Mouse (Mus musculus): ENCODE results near the gene Gm39566. TPM values are rescaled to one million over a fixed set of nuclear protein-coding genes. Genes with fewer than 3 reads are reported as not detected.

The Gm39566 gene
- polyA plus RNA-seq, 1 experiment from 2014 or later: not detected

DNA sequence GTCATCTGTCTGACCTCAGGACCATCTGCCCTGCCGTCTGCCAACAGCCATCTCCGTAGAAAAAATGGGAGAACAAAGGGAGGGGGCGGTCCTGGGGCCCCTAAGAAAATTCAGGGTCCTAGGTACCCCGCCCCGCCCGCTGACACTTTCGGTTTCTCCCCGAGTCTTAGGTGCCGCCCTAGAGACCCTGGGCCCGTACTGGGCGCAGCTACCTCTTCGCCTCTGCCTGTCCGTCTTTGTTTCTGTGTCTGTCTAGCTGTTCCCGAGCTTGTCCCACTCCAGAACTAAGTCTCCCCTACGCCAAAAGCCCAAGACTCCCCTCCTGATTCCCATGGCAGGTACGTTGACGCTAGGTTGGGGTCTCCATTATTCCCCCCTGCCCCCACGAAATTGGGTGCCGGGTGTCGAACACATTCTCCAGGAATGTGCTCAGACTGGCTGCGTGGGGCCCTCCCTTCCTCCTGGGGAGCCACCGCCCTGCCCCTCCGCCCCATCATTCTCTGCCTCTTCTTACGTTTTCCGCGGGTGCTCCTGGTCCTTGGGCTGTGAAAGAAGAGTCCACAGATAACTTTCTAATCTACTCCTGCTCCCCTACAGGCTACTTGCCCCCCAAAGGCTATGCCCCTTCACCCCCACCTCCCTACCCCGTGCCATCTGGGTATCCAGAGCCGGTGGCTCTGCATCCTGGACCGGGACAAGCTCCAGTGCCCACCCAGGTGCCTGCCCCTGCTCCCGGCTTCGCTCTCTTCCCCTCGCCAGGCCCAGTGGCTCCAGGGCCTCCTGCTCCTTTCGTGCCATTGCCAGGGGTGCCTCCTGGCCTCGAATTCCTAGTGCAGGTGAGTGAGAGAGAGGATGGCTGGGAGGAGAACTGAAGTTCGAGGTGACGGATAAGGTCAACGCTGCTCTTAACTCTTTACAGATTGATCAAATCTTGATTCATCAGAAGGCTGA is 31.9 kb upstream of the Gm39566 start:
- Histone ChIP-seq H3K36me3 (ENCODE audit: poor library complexity, severe bottlenecking) (peaks cover 39% of the 10 kb centered on the region), H3K4me3 (peak overlapping the region; percentile 73), H3K9ac (peak overlapping the region; percentile 84), H3K4me1 (peaks cover 31% of the 10 kb centered on the region), H3K27ac (peak overlapping the region; percentile 94), H3K4me2 (peak overlapping the region; percentile 72), H3K9me3 (replicated peaks) (no peaks in the 10 kb centered on the region), H3K27me3 (no peaks in the 10 kb centered on the region)
- 15% methylated on average over 36 of the region's 37 CpGs for WGBS
- peak; percentile 60 for ATAC-seq

GRCm38 (mm10) chr11:69846198-69846680 is 31.1 kb upstream of the Gm39566 start, which contains the start of gene Plscr3:
Gene Plscr3 (plus strand): TSS chr11:69846376.
- no peaks in the 10 kb centered on the region for H3K27me3 ChIP-seq
- peak within 1 kb of the TSS; percentile 73 for H3K4me3 ChIP-seq
- peak within 1 kb of the TSS; percentile 84 for H3K9ac ChIP-seq
- peaks cover 31% of the 10 kb centered on the region for H3K36me3 ChIP-seq (ENCODE audit: poor library complexity, severe bottlenecking)
- peak; percentile 94 for ATAC-seq
- peak within 1 kb of the TSS; percentile 94 for H3K27ac ChIP-seq
- WGBS: under 1% methylated on average over 33 of the region's 38 CpGs
- H3K9me3 ChIP-seq (replicated peaks): no peaks in the 10 kb centered on the region
- H3K4me1 ChIP-seq: peaks cover 31% of the 10 kb centered on the region
- H3K4me2 ChIP-seq: peak within 1 kb of the TSS; percentile 72

DNA sequence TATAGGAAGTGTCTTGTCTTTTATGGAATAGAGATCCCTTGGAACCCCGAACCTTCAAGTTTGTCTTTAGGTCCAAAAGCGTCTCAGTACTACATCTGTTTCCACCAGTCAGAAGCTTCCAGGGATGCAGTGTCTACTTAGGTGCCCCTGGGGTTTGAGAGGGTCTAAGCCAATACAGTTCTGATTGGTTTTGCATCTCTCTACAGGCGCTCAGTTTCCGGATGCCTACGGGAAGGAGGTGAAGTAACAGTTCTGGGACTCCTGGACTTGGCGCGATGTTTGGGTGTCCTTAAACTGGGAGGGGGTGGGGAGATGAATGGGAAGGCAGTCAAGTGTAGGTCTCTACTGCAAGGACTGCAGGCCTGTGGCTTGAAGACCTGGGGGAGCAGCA is 23.6 kb upstream of the Gm39566 start:
- H3K9ac ChIP-seq: peak overlapping the region; percentile 68
- ATAC-seq: peak; percentile 4; the same call in 1 of the 2 replicates
- WGBS: 2% methylated on average over 7 of the region's 7 CpGs
- 0 out of 2 replicates have a peak, but pooled peaks cover under 1% of the 10 kb centered on the region for H3K27me3 ChIP-seq
- H3K27ac ChIP-seq: peak overlapping the region; percentile 96
- H3K36me3 ChIP-seq (ENCODE audit: poor library complexity, severe bottlenecking): peaks cover 3% of the 10 kb centered on the region; the same call in 1 of the 2 replicates
- H3K4me3 ChIP-seq: peak overlapping the region; percentile 94
- no peaks in the 10 kb centered on the region for H3K9me3 ChIP-seq (replicated peaks)
- H3K4me2 ChIP-seq: peak overlapping the region; percentile 94
- peaks cover 40% of the 10 kb centered on the region for H3K4me1 ChIP-seq

- Histone ChIP-seq H3K36me3 (ENCODE audit: poor library complexity, severe bottlenecking) (peaks cover 9% of the 10 kb centered on the region; the same call in 1 of the 2 replicates), H3K9me3 (replicated peaks) (no peaks in the 10 kb centered on the region), H3K27ac (peak within 1 kb of the TSS; percentile 96), H3K4me1 (peaks cover 45% of the 10 kb centered on the region), H3K4me2 (peak within 1 kb of the TSS; percentile 94), H3K9ac (peak within 1 kb of the TSS; percentile 96), H3K27me3 (peaks cover 4% of the 10 kb centered on the region; the same call in 1 of the 2 replicates), H3K4me3 (peak within 1 kb of the TSS; percentile 94)
- under 1% methylated on average over 34 of the region's 34 CpGs for WGBS
- ATAC-seq: peak; percentile 92
These were observed 23.0 kb upstream of the Gm39566 start, which contains the start of gene Tmem256 for GRCm38 (mm10) chr11:69837952-69838713. Gene Tmem256 (plus strand): TSS chr11:69838514.

DNA sequence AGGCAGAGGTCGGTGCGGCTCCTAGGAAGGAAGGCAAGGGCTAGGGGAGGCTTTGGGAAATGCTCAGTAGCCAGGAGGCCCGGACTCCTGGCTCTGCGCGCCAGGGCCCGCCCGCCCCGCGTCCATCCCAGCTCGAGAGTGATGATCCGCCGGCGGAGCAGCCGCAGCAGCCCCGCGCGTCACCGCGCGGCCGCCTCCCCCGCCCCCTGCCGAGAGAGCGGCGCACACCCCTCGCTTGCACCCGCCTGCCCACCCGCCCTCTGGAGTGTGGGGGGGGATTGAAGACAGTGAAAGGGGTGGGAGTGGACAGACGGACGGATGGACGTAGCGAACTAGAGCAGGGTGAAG is 22.5 kb upstream of the Gm39566 start, which contains the start of gene Nlgn2:
Gene Nlgn2 (minus strand): TSS at position 181 of the 348 bp plus-strand sequence.
- Histone ChIP-seq H3K9me3 (replicated peaks) (no peaks in the 10 kb centered on the region), H3K4me3 (peak within 1 kb of the TSS; percentile 94), H3K36me3 (ENCODE audit: poor library complexity, severe bottlenecking) (peaks cover 15% of the 10 kb centered on the region), H3K9ac (peak within 1 kb of the TSS; percentile 96), H3K4me1 (peaks cover 49% of the 10 kb centered on the region), H3K27me3 (peaks cover 4% of the 10 kb centered on the region; the same call in 1 of the 2 replicates), H3K4me2 (peak within 1 kb of the TSS; percentile 94), H3K27ac (peak within 1 kb of the TSS; percentile 96)
- peak; percentile 72; the same call in 1 of the 2 replicates for ATAC-seq
- WGBS: 1% methylated on average over 14 of the region's 32 CpGs

DNA sequence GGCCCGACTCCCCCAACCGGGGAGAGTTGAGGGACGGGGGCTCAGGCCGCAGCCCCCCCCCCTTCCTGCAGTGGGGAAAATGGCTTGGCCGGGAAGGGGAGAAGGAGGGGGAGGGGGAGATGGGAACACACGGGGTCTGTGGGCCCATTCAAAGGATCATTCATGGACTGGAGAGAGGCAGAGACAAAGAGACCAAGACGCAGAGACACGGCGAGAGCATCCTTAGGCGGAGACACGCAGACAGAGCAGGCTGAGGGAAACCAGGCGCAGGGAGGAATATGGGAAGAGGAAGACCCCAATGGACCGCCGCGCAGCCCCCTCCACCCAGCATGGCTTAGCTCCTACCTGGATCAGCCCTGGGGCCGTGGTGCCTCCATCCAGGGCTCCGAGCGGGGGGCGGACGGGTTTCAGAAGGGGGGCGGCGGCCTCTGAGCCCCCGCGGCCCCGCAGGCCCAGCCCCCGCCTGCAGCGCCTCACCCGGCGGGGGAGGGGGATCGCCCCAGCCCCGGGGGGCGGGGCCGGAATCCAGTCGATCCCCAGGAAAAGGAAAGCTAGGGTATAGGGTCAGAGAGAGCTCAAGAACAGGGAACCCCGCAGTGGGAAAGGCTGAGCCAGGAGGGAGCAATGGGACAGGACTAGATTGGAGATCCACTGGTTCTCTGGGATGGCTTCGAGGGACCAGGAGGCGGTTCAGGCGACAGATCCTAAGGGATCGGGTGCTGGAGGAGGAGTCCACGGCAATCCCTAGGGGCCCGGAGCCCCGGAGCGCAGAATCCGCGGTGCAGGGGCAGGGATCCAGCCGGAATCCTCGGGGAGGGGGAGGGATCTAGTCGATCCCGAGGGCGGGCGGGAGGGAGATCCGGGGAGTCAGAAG is 21.8 kb upstream of the Gm39566 start:
- Histone ChIP-seq H3K4me1 (peaks cover 49% of the 10 kb centered on the region), H3K36me3 (ENCODE audit: poor library complexity, severe bottlenecking) (peaks cover 21% of the 10 kb centered on the region), H3K27ac (peak overlapping the region; percentile 96), H3K4me3 (peak overlapping the region; percentile 94), H3K4me2 (peak overlapping the region; percentile 94), H3K27me3 (peaks cover 4% of the 10 kb centered on the region; the same call in 1 of the 2 replicates), H3K9me3 (replicated peaks) (no peaks in the 10 kb centered on the region), H3K9ac (peak overlapping the region; percentile 96)
- ATAC-seq: 0 out of 2 replicates have a peak, but pooled peaks have one; percentile 7
- WGBS: 2% methylated on average over 49 of the region's 52 CpGs

DNA sequence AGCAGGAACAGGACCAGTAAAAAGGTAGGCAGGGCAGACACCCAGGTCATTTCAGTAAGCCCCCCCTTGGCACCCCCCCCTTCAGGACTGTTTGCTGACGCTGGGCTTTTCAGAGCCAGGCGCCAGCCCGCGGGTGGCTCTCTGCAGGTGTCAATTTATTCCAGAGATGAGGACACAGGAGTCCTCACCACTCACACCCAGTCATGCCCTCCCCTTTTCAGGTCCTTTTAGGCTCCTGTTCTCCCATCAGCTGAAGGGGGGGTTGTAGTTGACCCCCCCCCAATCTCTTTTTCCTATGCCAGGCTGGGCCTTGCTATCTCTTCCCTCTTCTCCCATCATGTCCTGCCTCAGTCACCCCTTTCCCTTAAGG is 20.9 kb upstream of the Gm39566 start:
- Histone ChIP-seq H3K9me3 (replicated peaks) (no peaks in the 10 kb centered on the region), H3K27me3 (peaks cover 4% of the 10 kb centered on the region; the same call in 1 of the 2 replicates), H3K36me3 (ENCODE audit: poor library complexity, severe bottlenecking) (peaks cover 28% of the 10 kb centered on the region), H3K9ac (peak overlapping the region; percentile 96), H3K4me3 (peak overlapping the region; percentile 94), H3K4me2 (peak overlapping the region; percentile 94), H3K4me1 (peaks cover 49% of the 10 kb centered on the region), H3K27ac (peak overlapping the region; percentile 96)
- no peak for ATAC-seq
- WGBS: 7% methylated on average over 4 of the region's 4 CpGs

GRCm38 (mm10) chr11:69835326-69835965 is 20.3 kb upstream of the Gm39566 start:
- peaks cover 49% of the 10 kb centered on the region for H3K4me1 ChIP-seq
- H3K4me2 ChIP-seq: peak overlapping the region; percentile 94
- H3K9ac ChIP-seq: peak overlapping the region; percentile 96
- 0% methylated on average over 9 of the region's 9 CpGs for WGBS
- ATAC-seq: no peak
- H3K27me3 ChIP-seq: peaks cover 4% of the 10 kb centered on the region; the same call in 1 of the 2 replicates
- peak overlapping the region; percentile 94 for H3K4me3 ChIP-seq
- H3K36me3 ChIP-seq (ENCODE audit: poor library complexity, severe bottlenecking): peaks cover 33% of the 10 kb centered on the region
- H3K27ac ChIP-seq: peak overlapping the region; percentile 96
- no peaks in the 10 kb centered on the region for H3K9me3 ChIP-seq (replicated peaks)

- Histone ChIP-seq H3K4me1 (peaks cover 46% of the 10 kb centered on the region), H3K27ac (peak overlapping the region; percentile 96), H3K4me3 (peak overlapping the region; percentile 94), H3K9ac (peak overlapping the region; percentile 96), H3K9me3 (replicated peaks) (no peaks in the 10 kb centered on the region), H3K36me3 (ENCODE audit: poor library complexity, severe bottlenecking) (peaks cover 41% of the 10 kb centered on the region), H3K27me3 (peaks cover 4% of the 10 kb centered on the region; the same call in 1 of the 2 replicates), H3K4me2 (peak overlapping the region; percentile 94)
- ATAC-seq: no peak
- WGBS: 5% methylated on average over 36 of the region's 48 CpGs
These were observed 19.0 kb upstream of the Gm39566 start for GRCm38 (mm10) chr11:69834001-69834549.

- Histone ChIP-seq H3K27me3 (peaks cover 4% of the 10 kb centered on the region; the same call in 1 of the 2 replicates), H3K4me1 (peaks cover 47% of the 10 kb centered on the region), H3K4me2 (peak overlapping the region; percentile 94), H3K9me3 (replicated peaks) (no peaks in the 10 kb centered on the region), H3K27ac (0 out of 2 replicates have a peak overlapping the region, but pooled peaks have one; percentile 96), H3K4me3 (peak overlapping the region; percentile 94), H3K9ac (peak overlapping the region; percentile 96), H3K36me3 (ENCODE audit: poor library complexity, severe bottlenecking) (peaks cover 46% of the 10 kb centered on the region)
- WGBS: 44% methylated on average over 8 of the region's 8 CpGs
- no peak for ATAC-seq
These were observed 18.5 kb upstream of the Gm39566 start for GRCm38 (mm10) chr11:69833554-69833953.
